Mouse (Mus musculus): Measurements from ENCODE around the gene Nectin4. TPM values are rescaled to one million over a fixed set of nuclear protein-coding genes. Genes with fewer than 3 reads are reported as not detected.
A peak's percentile ranks its signal among the peaks of the same experiment; 100 is the strongest.

Nectin4 gene
- polyA plus RNA-seq, 1 experiment from 2014 or later = 1.1 TPM

- no peak for DNase-seq (ENCODE audit: low spot score)
Observed at GRCm38 (mm10) chr1:171411492-171411941, 41.6 kb downstream of the Nectin4 start.

GRCm38 (mm10) chr1:171412001-171412441 lies 42.1 kb downstream of the Nectin4 start:
- peak; percentile 70 for DNase-seq (ENCODE audit: low spot score)

GRCm38 (mm10) chr1:171412446-171412845 lies 42.5 kb downstream of the Nectin4 start:
- DNase-seq (ENCODE audit: low spot score) = peak; percentile 45

DNA sequence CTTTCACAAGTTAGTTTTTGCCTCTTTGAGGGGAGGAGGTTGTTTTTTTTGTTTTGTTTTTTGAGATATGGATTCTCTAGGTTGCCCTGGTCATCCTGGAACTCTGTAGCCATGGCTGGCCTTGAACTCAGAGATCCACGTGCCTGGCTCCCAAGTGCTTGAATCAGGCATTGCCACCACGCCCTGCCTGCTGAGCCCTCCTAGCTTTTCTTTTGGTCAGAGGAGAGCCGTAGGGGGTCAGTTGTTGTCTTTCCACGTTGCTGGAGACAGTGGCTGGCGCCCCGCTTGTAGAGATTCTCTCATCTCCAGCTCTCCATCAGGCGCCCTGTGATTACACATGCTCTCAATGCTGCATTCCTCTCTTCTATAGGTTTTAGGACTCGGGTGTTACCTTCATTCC lies 43.7 kb downstream of the Nectin4 start:
- DNase-seq (ENCODE audit: low spot score) = no peak

- no peak for DNase-seq (ENCODE audit: low spot score)
Observed at GRCm38 (mm10) chr1:171418660-171419059, 48.8 kb downstream of the Nectin4 start, which contains the start of gene Tstd1. TSS of gene Tstd1 (plus strand) at chr1:171418872.

GRCm38 (mm10) chr1:171419291-171419882 lies 49.5 kb downstream of the Nectin4 start:
- DNase-seq (ENCODE audit: low spot score) = no peak

DNA sequence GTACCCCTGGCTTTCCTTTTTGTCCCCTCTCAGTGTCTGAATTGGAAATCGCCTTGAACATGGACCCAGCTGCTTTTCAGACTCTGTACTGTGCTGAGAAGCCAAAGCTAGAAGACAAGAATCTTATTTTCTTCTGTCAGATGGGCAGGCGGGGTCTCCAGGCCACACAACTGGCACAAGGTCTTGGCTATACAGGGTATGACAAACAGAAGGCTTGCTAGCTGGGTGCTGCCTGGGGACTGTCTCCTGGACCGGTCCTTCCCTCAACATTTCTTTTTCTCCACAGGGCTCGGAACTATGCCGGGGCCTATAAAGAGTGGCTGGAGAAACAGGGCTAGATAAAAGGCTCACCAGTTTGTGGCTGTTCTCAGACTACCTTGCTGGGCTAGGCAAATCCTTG lies 50.0 kb downstream of the Nectin4 start:
- DNase-seq (ENCODE audit: low spot score) = no peak

- DNase-seq (ENCODE audit: low spot score) = no peak
Observed at GRCm38 (mm10) chr1:171422504-171423095, 52.7 kb downstream of the Nectin4 start.

- no peak for DNase-seq (ENCODE audit: low spot score)
Observed at GRCm38 (mm10) chr1:171424638-171425037, 54.7 kb downstream of the Nectin4 start.

GRCm38 (mm10) chr1:171425126-171425525 lies 55.2 kb downstream of the Nectin4 start:
- DNase-seq (ENCODE audit: low spot score) = no peak

DNA sequence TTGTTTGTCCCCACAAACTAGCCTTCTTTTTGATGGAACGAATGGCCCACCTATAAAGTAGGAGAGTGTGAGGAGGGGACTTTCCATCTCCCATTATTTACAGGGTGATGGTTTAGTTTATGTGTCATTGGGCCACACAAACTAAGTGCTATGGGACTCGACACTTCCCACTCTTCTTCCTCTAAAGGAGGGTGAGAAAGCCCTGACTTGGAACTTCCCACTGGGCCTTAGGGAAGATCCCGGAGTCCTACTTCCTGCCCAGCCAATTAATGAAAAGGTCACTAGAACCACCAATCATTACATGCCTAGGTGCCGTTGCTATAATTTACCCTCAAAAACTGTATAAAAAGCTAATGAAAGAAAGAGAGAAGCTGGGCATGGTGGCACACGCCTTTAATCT lies 62.3 kb downstream of the Nectin4 start:
- no peak for DNase-seq (ENCODE audit: low spot score)

DNA sequence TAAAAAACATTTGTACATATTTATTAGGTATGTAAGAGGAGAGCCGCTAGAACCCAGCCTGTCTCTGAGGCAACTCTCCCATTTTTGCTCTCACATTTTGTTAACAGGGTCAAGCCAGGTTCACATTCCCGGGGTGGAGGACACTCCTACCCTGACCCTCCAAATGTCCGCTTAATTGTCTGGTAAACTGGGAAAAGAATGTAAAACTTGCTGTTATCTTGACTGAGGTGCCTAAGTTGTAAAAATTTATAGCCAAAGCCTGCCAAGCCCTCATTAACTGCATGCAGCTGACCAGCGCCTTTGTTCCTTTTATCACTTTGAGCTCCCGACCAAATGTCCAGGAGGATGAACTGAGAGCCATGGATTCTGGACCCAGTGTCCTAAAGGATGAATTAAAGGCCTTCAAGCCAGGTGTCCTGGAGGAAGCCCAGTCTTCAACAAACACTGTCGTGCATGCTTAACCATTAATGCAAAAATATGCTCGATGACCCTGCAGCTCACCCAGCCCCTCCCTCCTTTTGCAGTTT lies 65.5 kb downstream of the Nectin4 start:
- DNase-seq (ENCODE audit: low spot score) = no peak

DNA sequence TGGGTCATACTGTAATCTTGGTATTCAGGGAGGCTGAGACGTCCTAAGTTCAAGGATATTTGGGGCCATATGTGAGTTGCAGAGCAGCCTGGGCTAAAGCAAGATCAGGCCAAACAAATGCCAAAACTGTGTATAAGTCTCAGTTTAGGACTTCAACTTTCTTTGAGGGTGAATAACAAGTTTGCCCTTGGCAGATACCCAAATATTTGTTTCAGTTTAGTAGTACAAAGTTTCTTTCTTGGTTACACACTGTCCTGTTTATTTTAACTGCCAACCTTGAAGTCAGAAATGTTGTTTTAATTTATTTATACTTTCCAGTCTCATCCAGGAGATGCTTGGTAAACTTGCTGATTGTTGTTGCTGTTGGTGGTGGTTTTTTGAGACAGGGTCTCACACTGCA lies 66.1 kb downstream of the Nectin4 start:
- DNase-seq (ENCODE audit: low spot score) = no peak

GRCm38 (mm10) chr1:171437264-171438013 lies 67.5 kb downstream of the Nectin4 start, which contains the start of gene F11r:
TSS of gene F11r (plus strand) at chr1:171437535.
- DNase-seq (ENCODE audit: low spot score) = peak; percentile 50

Other genes with a start within 250 kb of the Nectin4 start
- gene Sdhc, start 219.5 kb upstream of the Nectin4 start, polyA plus RNA-seq (2015; fragmentation: Nextera tagmentation; extraction: Ambion mirVana) = 158 and 201 TPM in 2 replicates
- 0.18 and 0.37 TPM in 2 replicates for gene Mpz, start 219.4 kb upstream of the Nectin4 start, polyA plus RNA-seq (2015; fragmentation: Nextera tagmentation; extraction: Ambion mirVana)
- gene Pcp4l1, start 173.8 kb upstream of the Nectin4 start, polyA plus RNA-seq (2015; fragmentation: Nextera tagmentation; extraction: Ambion mirVana) = 2.3 and 2.7 TPM in 2 replicates
- gene Nr1i3, start 156.1 kb upstream of the Nectin4 start, polyA plus RNA-seq (2015; fragmentation: Nextera tagmentation; extraction: Ambion mirVana) = 0.14 and 0.17 TPM in 2 replicates
- 23.7 and 25.8 TPM in 2 replicates for gene Tomm40l, start 147.6 kb upstream of the Nectin4 start, polyA plus RNA-seq (2015; fragmentation: Nextera tagmentation; extraction: Ambion mirVana)
- gene Apoa2, start 145.0 kb upstream of the Nectin4 start, polyA plus RNA-seq (2015; fragmentation: Nextera tagmentation; extraction: Ambion mirVana) = 4.0 and 5.1 TPM in 2 replicates
- 93.8 and 97.1 TPM in 2 replicates for gene Fcer1g, start 135.7 kb upstream of the Nectin4 start, polyA plus RNA-seq (2015; fragmentation: Nextera tagmentation; extraction: Ambion mirVana)
- gene Adamts4, start 119.7 kb upstream of the Nectin4 start, polyA plus RNA-seq (2015; fragmentation: Nextera tagmentation; extraction: Ambion mirVana) = 0.68 and 0.86 TPM in 2 replicates
- gene Ndufs2, start 118.7 kb upstream of the Nectin4 start, polyA plus RNA-seq (2015; fragmentation: Nextera tagmentation; extraction: Ambion mirVana) = 215 and 218 TPM in 2 replicates
- 43.9 and 50.6 TPM in 2 replicates for gene B4galt3, start 99.8 kb upstream of the Nectin4 start, polyA plus RNA-seq (2015; fragmentation: Nextera tagmentation; extraction: Ambion mirVana)
- gene Ppox, start 88.9 kb upstream of the Nectin4 start, polyA plus RNA-seq (2015; fragmentation: Nextera tagmentation; extraction: Ambion mirVana) = 34.2 and 34.3 TPM in 2 replicates
- gene Usp21, start 82.1 kb upstream of the Nectin4 start, polyA plus RNA-seq (2015; fragmentation: Nextera tagmentation; extraction: Ambion mirVana) = 39.5 and 42.7 TPM in 2 replicates
- 109 and 111 TPM in 2 replicates for gene Ufc1, start 75.1 kb upstream of the Nectin4 start, polyA plus RNA-seq (2015; fragmentation: Nextera tagmentation; extraction: Ambion mirVana)
- gene Dedd, start 41.0 kb upstream of the Nectin4 start, polyA plus RNA-seq (2015; fragmentation: Nextera tagmentation; extraction: Ambion mirVana) = 44.2 and 47.8 TPM in 2 replicates
- 39.0 and 44.0 TPM in 2 replicates for gene Nit1, start 24.5 kb upstream of the Nectin4 start, polyA plus RNA-seq (2015; fragmentation: Nextera tagmentation; extraction: Ambion mirVana)
- gene Pfdn2, start 24.4 kb upstream of the Nectin4 start, polyA plus RNA-seq (2015; fragmentation: Nextera tagmentation; extraction: Ambion mirVana) = 87.5 and 92.2 TPM in 2 replicates
- gene Klhdc9, start 9.3 kb upstream of the Nectin4 start, polyA plus RNA-seq (2015; fragmentation: Nextera tagmentation; extraction: Ambion mirVana) = 0.76 and 1.4 TPM in 2 replicates
- 64.2 and 73.2 TPM in 2 replicates for gene Arhgap30, start 18.9 kb downstream of the Nectin4 start, polyA plus RNA-seq (2015; fragmentation: Nextera tagmentation; extraction: Ambion mirVana)
- 80.7 and 90.6 TPM in 2 replicates for gene Usf1, start 41.2 kb downstream of the Nectin4 start, polyA plus RNA-seq (2015; fragmentation: Nextera tagmentation; extraction: Ambion mirVana)
- 4.7 and 4.8 TPM in 2 replicates for gene Tstd1, start 48.8 kb downstream of the Nectin4 start, polyA plus RNA-seq (2015; fragmentation: Nextera tagmentation; extraction: Ambion mirVana)
- gene F11r, start 67.4 kb downstream of the Nectin4 start, polyA plus RNA-seq (2015; fragmentation: Nextera tagmentation; extraction: Ambion mirVana) = 15.4 and 22.7 TPM in 2 replicates
- 18.7 and 20.4 TPM in 2 replicates for gene Alyref2, start 133.4 kb downstream of the Nectin4 start, polyA plus RNA-seq (2015; fragmentation: Nextera tagmentation; extraction: Ambion mirVana)
- gene Itln1, start 165.2 kb downstream of the Nectin4 start, polyA plus RNA-seq (2015; fragmentation: Nextera tagmentation; extraction: Ambion mirVana) = 2.2 and 2.8 TPM in 2 replicates
- 3.2 and 4.2 TPM in 2 replicates for gene Cd244a, start 189.1 kb downstream of the Nectin4 start, polyA plus RNA-seq (2015; fragmentation: Nextera tagmentation; extraction: Ambion mirVana)
- 22.4 and 22.7 TPM in 2 replicates for gene Ly9, start 237.3 kb downstream of the Nectin4 start, polyA plus RNA-seq (2015; fragmentation: Nextera tagmentation; extraction: Ambion mirVana)

Measured in thymus, postnatal 0 days (tissue).